Mouse (Mus musculus): ENCODE data around the gene Pde5a. TPM values are rescaled to one million over a fixed set of nuclear protein-coding genes. Genes with fewer than 3 reads are reported as not detected.

Pde5a gene
- polyA plus RNA-seq, 1 experiment = 2.9 TPM

DNA sequence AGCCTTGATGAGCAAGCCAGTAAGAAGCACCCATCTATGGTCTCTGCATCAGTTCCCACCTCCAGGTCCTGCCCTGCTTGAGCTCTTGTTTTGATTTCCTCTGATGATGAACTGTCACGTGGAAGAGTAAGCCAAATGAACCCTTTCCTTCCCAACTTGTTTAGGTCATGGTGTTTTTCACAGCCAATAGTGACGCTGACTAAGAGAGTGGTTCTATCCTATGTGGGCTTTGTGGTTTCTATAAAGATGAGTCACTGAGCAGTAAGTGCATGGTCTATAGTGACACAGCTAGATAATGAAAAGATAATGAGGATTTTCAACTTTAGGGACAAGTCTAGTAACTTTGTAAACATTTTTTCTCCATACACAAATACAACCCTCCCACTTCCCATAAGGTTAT, 10.1 kb upstream of the Pde5a start:
- Histone ChIP-seq H3K27me3 (ENCODE audit: control insufficient read depth, insufficient read depth, insufficient read length) (no peaks in the 10 kb centered on the region), H3ac (ENCODE audit: control insufficient read depth, insufficient read length, low read depth) (no peak overlapping the region), H3K36me3 (ENCODE audit: control insufficient read depth, insufficient read depth) (no peaks in the 10 kb centered on the region), H3K4me3 (ENCODE audit: insufficient read depth, poor library complexity, severe bottlenecking) (no peak overlapping the region), H3K79me2 (ENCODE audit: control insufficient read depth, insufficient read depth) (no peaks in the 10 kb centered on the region), H3K79me3 (ENCODE audit: low read depth) (no peaks in the 10 kb centered on the region)
- TF ChIP-seq MYOG (IDR thresholded peaks at IDR 0.05; ENCODE audit: control insufficient read depth, extremely low read depth, insufficient read length) (no peak), MYOD1 (IDR thresholded peaks at IDR 0.05; ENCODE audit: control insufficient read depth, insufficient read length, low read depth) (no peak), USF1 (IDR thresholded peaks at IDR 0.05; ENCODE audit: low read depth) (peak; percentile 83), CTCF (IDR thresholded peaks at IDR 0.05; ENCODE audit: control insufficient read depth, insufficient read depth, insufficient read length) (no peak), MAX (IDR thresholded peaks at IDR 0.05) (peak; percentile 32), FOSL1 (IDR thresholded peaks at IDR 0.05; ENCODE audit: insufficient read depth, low read length, poor library complexity, severe bottlenecking) (peak; percentile 72), CEBPB (IDR thresholded peaks at IDR 0.05; ENCODE audit: low read depth) (no peak)

DNA sequence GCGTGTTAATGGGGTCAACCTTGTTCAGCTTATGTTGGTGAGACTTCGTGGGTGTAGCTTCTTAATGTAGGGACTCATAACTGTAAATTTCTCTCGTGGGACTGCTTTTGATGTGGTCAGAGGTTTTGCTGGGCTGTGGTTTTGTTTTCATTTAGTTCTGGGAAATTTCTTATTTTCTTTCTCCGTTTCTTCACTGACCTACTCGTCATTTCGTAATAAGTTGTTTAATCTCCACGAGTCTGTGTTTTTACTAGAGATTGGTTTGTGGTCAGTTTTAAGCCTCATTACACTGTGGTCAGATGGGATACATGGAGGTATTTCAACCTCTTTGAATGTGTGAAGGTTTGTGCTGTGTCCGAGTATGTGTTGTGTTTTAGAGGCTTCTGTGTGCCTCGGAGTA, 7.2 kb upstream of the Pde5a start:
- Histone ChIP-seq H3K4me3 (ENCODE audit: insufficient read depth, poor library complexity, severe bottlenecking) (no peak overlapping the region), H3K79me3 (ENCODE audit: low read depth) (no peaks in the 10 kb centered on the region), H3ac (ENCODE audit: control insufficient read depth, insufficient read length, low read depth) (no peak overlapping the region), H3K79me2 (ENCODE audit: control insufficient read depth, insufficient read depth) (no peaks in the 10 kb centered on the region), H3K36me3 (ENCODE audit: control insufficient read depth, insufficient read depth) (no peaks in the 10 kb centered on the region), H3K27me3 (ENCODE audit: control insufficient read depth, insufficient read depth, insufficient read length) (no peaks in the 10 kb centered on the region)
- TF ChIP-seq CEBPB (IDR thresholded peaks at IDR 0.05; ENCODE audit: low read depth) (peak; percentile 63), MYOG (IDR thresholded peaks at IDR 0.05; ENCODE audit: control insufficient read depth, extremely low read depth, insufficient read length) (no peak), CTCF (IDR thresholded peaks at IDR 0.05; ENCODE audit: control insufficient read depth, insufficient read depth, insufficient read length) (no peak)

DNA sequence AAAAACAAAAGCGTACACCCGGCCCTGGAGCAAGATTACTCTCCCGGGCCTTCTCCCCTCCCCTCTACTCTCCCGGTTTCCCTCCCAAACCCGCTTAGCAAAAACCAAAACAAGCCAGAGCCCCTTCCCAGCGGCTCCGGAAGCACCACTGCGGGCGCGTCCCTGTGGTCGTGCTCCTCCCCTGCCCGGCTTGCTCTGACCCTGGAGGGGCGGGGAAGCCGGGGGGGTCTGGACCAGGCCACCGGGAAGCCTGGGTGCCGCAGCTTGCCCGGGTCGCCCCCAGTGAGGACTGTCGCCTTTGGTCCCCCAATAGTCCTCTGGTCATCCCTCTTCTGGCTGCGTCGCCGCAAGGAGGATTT, 833 bp downstream of the Pde5a start:
- peak overlapping the region; percentile 49 for H3K4me3 ChIP-seq (ENCODE audit: insufficient read depth, poor library complexity, severe bottlenecking)
- H3K36me3 ChIP-seq (ENCODE audit: control insufficient read depth, insufficient read depth) = no peaks in the 10 kb centered on the region
- TF ChIP-seq CTCF (IDR thresholded peaks at IDR 0.05; ENCODE audit: control insufficient read depth, insufficient read depth, insufficient read length) (no peak), CEBPB (IDR thresholded peaks at IDR 0.05; ENCODE audit: low read depth) (no peak), MYOD1 (IDR thresholded peaks at IDR 0.05; ENCODE audit: control insufficient read depth, insufficient read length, low read depth) (no peak)

DNA sequence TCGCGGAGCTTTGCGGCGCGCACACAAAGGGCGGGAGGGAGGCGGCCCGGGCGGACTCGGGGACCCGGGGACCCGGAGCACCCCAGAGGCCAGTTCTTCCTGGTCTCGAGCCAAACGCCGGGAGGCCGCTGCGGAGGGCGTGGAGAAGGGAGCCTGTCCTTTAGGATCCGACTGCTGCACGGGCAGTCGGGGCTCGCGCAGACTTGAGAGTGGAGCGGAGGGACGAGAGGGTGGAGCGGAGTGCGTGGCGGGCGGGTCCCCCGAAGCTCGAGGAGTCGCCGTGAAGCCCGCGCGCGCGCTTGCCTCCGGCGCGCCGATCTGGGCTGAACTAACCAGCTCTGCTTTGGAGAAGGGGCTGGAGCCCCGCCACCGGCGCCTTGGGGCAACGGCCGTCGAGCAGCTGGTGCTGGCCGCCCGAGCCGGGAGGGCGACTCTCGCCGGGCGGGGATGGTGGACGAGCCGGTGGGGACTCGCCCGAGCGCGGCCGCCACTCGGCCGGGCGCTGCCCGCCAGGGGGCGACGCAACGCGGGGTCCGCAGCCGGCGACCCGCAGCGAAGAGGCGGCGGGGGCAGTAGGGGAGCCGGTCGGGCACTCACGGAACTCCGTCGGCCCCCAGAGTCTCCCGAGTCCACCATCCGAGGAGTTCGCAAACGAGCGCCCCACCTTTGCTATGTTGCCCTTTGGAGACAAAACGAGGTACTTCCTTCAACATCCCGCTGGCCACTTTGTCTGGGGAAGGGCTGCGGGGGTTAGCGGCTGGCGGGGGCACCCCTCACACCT, 1.4 kb downstream of the Pde5a start:
- Histone ChIP-seq H3K79me3 (ENCODE audit: low read depth) (no peaks in the 10 kb centered on the region), H3K4me3 (ENCODE audit: insufficient read depth, poor library complexity, severe bottlenecking) (peak overlapping the region; percentile 49), H3K36me3 (ENCODE audit: control insufficient read depth, insufficient read depth) (no peaks in the 10 kb centered on the region), H3ac (ENCODE audit: control insufficient read depth, insufficient read length, low read depth) (peak overlapping the region; percentile 59), H3K79me2 (ENCODE audit: control insufficient read depth, insufficient read depth) (no peaks in the 10 kb centered on the region), H3K27me3 (ENCODE audit: control insufficient read depth, insufficient read depth, insufficient read length) (no peaks in the 10 kb centered on the region)
- TF ChIP-seq USF1 (IDR thresholded peaks at IDR 0.05; ENCODE audit: low read depth) (no peak), CTCF (IDR thresholded peaks at IDR 0.05; ENCODE audit: control insufficient read depth, insufficient read depth, insufficient read length) (peak; percentile 89)

More for the DNA sequence above, 833 bp downstream of the Pde5a start:
- Histone ChIP-seq H3K79me3 (ENCODE audit: low read depth) (no peaks in the 10 kb centered on the region), H3ac (ENCODE audit: control insufficient read depth, insufficient read length, low read depth) (peak overlapping the region; percentile 59), H3K27me3 (ENCODE audit: control insufficient read depth, insufficient read depth, insufficient read length) (no peaks in the 10 kb centered on the region), H3K79me2 (ENCODE audit: control insufficient read depth, insufficient read depth) (no peaks in the 10 kb centered on the region)

DNA sequence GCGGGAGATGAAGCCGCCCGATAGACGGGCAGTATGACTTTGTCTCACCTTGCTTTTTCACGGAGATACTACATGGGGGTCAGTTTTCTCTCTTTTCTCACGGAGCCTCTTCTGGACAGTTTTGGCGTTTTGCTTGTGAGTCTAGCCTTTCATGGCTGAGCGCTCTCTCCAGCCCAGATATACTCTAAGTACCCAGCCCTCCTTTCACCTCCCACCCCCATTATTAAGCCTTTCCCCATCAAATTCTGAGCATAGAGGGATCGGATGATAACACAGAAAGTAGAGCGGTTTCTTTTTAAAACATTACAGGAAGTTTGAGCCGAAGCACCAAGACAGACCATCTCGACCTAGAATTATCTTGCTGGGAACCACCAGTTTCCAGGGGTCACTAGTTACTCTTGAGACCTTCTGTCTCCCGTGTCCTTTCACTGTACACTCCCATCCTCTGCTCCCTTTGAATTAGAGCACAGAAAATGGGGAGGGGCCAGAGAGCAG, 2.0 kb downstream of the Pde5a start:
- H3K27me3 ChIP-seq (ENCODE audit: control insufficient read depth, insufficient read depth, insufficient read length) = no peaks in the 10 kb centered on the region
- no peaks in the 10 kb centered on the region for H3K36me3 ChIP-seq (ENCODE audit: control insufficient read depth, insufficient read depth)
- no peaks in the 10 kb centered on the region for H3K79me3 ChIP-seq (ENCODE audit: low read depth)
- H3K79me2 ChIP-seq (ENCODE audit: control insufficient read depth, insufficient read depth) = no peaks in the 10 kb centered on the region
- H3K4me3 ChIP-seq (ENCODE audit: insufficient read depth, poor library complexity, severe bottlenecking) = peak overlapping the region; percentile 49
- TF ChIP-seq CEBPB (IDR thresholded peaks at IDR 0.05; ENCODE audit: low read depth) = no peak
- no peak for TF ChIP-seq MYOD1 (IDR thresholded peaks at IDR 0.05; ENCODE audit: control insufficient read depth, insufficient read length, low read depth)
- no peak for TF ChIP-seq USF1 (IDR thresholded peaks at IDR 0.05; ENCODE audit: low read depth)
- TF ChIP-seq CTCF (IDR thresholded peaks at IDR 0.05; ENCODE audit: control insufficient read depth, insufficient read depth, insufficient read length) = no peak
- no peak for TF ChIP-seq FOSL1 (IDR thresholded peaks at IDR 0.05; ENCODE audit: insufficient read depth, low read length, poor library complexity, severe bottlenecking)
- TF ChIP-seq MAX (IDR thresholded peaks at IDR 0.05) = no peak
- H3ac ChIP-seq (ENCODE audit: control insufficient read depth, insufficient read length, low read depth) = peak overlapping the region; percentile 59

DNA sequence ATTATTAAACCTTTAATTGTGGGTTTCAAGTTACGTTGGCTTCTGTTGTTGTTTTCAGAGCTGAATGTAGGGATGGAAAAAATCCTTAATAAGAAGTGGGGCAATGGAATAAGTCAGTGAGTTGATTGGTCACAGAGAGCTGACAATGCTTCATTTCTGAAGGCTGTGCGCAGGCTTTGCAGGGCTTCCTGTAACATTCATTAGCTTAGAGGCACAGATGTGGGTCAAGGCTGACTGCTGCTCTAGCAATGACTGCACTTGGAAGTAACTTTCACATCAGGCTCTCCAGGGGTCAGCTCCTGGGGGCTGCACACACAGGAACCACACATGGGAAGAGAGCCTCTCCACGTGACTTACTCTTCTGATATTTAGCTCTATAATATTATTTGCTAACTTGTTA, 5.1 kb downstream of the Pde5a start:
- Histone ChIP-seq H3K36me3 (ENCODE audit: control insufficient read depth, insufficient read depth) (no peaks in the 10 kb centered on the region), H3K4me3 (ENCODE audit: insufficient read depth, poor library complexity, severe bottlenecking) (no peak overlapping the region), H3K79me3 (ENCODE audit: low read depth) (no peaks in the 10 kb centered on the region), H3ac (ENCODE audit: control insufficient read depth, insufficient read length, low read depth) (no peak overlapping the region), H3K79me2 (ENCODE audit: control insufficient read depth, insufficient read depth) (no peaks in the 10 kb centered on the region), H3K27me3 (ENCODE audit: control insufficient read depth, insufficient read depth, insufficient read length) (no peaks in the 10 kb centered on the region)
- TF ChIP-seq CEBPB (IDR thresholded peaks at IDR 0.05; ENCODE audit: low read depth) (no peak), USF1 (IDR thresholded peaks at IDR 0.05; ENCODE audit: low read depth) (no peak), MAX (IDR thresholded peaks at IDR 0.05) (no peak), MYOD1 (IDR thresholded peaks at IDR 0.05; ENCODE audit: control insufficient read depth, insufficient read length, low read depth) (no peak), MYOG (IDR thresholded peaks at IDR 0.05; ENCODE audit: control insufficient read depth, extremely low read depth, insufficient read length) (no peak), CTCF (IDR thresholded peaks at IDR 0.05; ENCODE audit: control insufficient read depth, insufficient read depth, insufficient read length) (no peak), FOSL1 (IDR thresholded peaks at IDR 0.05; ENCODE audit: insufficient read depth, low read length, poor library complexity, severe bottlenecking) (no peak)

Data from C2C12 (cell line).